Mouse (Mus musculus): Measurements from ENCODE around the gene Tnrc6b.

DNA sequence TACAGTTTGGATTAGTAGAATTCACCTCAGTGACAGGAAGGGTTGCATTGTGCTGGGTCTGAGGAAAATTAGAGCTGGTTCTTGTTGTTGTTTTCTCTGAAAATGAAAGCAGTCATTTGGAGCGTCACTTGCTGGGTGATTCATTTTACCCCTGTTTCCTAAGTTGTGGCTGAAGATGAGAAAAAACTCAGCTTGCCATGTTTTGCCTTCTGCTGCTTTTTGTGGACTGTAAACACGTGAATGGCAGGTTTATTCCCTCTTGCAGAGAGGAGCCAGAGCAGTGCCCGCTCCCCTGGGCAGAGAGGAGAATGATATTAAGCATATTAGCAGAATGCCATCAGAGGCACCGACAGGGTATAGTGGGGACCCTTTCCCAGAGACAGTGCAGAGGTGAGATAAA lies 89.7 kb downstream of the Tnrc6b start:
- no peak for TF ChIP-seq TAL1 (IDR thresholded peaks at IDR 0.05; ENCODE audit: low read length)
- TF ChIP-seq GATA1 (IDR thresholded peaks at IDR 0.05; ENCODE audit: low read length), result no peak

All from erythroblast, embryonic 14.5 days (primary cell).